Mouse (Mus musculus): ENCODE measurements at regions not wholly inside any gene's neighbourhood (a gene's known extent, or its start where the extent isn't known, plus 50 kb on each side); places are given as distances from the start of the nearest gene placed in this dataset.

DNA sequence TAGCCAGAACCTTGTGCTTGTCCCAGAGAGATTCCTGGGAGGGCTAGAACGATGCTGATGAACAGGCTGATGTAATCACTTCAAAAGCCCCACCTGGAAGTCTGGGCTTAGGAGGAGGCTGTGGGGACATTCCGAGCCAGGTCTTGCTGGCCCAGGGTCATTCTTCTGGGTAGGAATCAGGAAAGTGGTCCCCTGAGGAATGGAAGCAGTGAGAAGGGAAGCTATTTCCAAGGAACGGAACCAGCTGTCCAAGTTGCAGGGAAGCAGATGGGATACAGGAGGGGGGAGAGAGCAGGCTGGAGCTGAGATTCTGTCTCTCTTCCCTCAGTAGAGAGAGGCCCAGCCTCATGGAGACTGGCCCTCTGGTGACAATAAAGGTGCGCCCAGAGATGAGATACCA lies 243.9 kb downstream of the Tcf7l2 start:
- DNase-seq = no peak

GRCm38 (mm10) chr19:55991791-55992726 lies 250.4 kb downstream of the Tcf7l2 start:
- no peak for DNase-seq

DNA sequence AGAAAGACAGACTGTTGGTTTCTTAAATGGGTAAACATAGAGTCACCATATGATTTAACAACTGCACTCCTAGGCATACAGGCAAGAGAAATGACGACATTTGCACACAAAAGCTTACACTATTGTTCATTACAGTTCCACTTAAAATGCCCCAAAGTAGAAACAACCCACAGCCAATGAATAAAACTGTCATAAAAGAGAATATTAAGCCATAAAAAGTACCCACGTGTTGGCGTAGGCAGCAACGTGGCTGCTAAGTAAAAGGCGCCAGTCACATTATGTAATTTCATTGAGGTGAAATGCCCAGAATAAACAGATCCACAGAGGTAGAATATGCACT lies 251.1 kb downstream of the Tcf7l2 start:
- DNase-seq = no peak

DNA sequence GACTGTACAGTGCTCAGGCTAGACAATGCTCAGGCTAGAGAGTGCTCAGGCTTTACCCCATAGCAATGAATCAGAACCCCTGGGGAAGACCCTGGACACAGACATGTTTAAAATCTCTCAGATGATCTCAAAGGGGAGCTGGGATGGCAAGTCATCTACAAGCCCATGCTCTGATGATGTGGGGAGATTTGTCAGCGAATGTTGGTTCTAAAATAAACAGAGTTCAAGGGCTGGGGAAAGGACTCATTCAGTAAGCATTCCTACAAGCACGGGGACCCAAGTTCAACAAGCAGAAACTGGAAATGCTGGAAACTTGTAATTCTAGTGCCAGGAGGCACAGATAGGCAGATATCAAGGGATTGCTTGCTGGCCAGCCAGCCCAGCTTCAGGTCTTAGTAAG lies 254.1 kb downstream of the Tcf7l2 start:
- DNase-seq = no peak

DNA sequence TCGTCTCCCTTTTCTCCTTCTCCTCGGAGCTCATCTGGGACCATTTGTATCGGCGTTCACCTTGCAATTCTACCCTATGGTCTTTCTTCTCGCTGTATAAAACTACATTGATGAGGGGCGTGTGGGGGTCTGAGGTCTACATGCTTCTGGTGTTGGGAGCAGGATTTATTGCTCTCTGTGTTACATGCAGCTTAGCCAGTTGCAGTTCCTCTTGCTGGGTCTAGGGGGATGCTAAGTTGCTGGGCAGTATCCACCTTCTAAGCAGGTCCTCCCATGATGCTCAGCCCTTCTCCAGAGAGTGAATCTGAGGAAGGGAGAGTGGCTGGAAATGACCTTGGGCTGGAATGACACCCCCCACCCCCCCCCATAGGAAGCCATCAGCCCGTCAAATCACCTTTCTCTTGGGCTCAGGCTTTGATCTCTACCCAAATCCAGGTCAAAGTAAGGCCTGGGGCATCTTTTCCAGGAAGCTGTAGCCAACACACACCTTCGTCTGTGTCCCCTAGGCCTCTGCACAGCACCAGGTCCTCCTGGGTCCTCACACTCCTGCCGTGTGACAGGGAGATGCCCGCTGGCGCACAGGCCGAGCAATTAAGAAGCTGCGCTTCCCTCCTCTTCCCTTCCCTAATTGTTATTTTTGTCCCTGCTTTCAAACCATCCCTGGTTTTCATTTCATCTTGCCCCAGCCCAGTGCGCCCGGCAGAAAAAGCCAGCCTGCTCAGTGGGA lies 257.0 kb downstream of the Tcf7l2 start:
- DNase-seq = no peak

DNA sequence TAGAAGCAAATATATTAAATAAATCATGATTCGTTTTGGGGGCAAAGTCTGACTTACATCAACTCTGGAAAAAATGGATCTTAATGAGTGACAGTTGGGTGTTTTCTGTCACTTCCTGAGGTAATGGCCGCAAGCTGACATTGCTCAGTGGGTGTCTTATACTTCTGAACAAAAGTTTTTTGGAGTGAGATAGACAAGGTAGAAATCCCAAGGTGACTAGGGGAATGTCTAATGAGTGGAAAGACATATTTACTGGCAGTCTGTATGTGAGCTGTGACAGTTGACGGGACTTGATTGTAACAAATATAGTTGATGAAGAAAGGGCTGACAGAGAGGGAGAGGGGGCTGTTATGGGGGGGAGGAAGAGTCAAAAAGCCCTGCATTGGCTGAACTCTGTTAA lies 257.8 kb downstream of the Tcf7l2 start:
- no peak for DNase-seq

DNA sequence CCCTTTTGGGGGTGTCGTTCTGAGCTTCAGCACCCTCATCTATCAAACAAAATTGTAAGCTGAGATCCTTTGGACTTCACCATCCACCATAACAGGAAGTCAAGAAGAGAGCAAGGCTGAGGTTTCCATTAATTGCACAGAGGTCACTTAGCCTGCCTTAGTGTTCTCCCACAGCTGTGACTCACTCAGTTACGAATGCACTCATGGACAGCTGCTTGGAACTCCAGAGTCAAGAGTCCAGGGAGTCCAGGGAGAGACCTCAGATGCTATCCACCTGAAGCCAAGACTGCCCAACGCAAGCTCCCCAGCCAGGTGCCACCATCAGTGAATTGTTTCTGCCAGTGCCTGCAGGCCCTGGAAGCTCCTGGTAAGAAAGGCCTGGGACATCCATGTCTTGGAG lies 259.8 kb downstream of the Tcf7l2 start:
- no peak for DNase-seq

- DNase-seq = no peak
These were observed 264.3 kb downstream of the Tcf7l2 start for GRCm38 (mm10) chr19:56005886-56006285.

- DNase-seq = no peak
These were observed 265.8 kb downstream of the Tcf7l2 start for GRCm38 (mm10) chr19:56007433-56007832.

DNA sequence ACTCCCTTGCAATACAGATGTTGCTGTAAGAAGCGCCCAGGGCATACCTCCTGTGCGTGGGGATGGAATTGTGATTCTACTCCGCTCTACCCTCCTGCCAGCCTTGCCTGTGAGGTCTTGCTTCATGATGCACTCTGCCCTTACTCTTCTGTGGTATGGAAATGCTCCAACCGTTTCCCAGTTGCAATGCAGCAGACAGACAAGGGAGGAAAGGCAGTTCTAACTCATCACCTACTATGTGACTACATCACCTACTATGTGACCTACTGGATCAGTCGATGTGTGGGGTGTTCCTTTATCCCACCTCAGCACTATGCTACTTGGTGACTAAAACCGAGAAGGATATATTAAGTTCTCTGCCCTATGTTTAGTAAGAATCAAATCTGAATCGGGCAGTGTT lies 269.1 kb downstream of the Tcf7l2 start:
- no peak for DNase-seq

DNA sequence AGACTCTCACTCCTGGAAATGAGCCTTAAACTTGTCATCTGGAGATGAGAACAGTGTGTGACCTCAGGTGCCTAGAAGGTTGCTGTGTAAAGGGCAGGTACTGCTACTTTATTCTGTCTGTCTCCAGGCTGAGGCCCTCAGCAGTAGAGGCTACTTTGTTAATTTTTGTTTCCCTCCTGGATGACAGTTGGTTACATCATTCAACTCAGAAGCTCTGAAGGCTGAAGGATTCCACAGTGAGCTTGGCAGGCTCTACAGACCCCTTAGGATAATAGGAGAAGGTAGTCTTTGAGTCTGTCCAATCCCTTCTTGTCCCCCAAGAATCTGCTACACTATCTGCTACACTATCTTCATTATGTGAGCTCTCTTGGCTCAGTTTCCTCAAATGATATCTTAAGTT lies 269.7 kb downstream of the Tcf7l2 start:
- DNase-seq = no peak

- no peak for DNase-seq
These were observed 270.2 kb upstream of the Habp2 start for GRCm38 (mm10) chr19:56016548-56017346.

GRCm38 (mm10) chr19:56017524-56017923 lies 269.4 kb upstream of the Habp2 start:
- DNase-seq = no peak

DNA sequence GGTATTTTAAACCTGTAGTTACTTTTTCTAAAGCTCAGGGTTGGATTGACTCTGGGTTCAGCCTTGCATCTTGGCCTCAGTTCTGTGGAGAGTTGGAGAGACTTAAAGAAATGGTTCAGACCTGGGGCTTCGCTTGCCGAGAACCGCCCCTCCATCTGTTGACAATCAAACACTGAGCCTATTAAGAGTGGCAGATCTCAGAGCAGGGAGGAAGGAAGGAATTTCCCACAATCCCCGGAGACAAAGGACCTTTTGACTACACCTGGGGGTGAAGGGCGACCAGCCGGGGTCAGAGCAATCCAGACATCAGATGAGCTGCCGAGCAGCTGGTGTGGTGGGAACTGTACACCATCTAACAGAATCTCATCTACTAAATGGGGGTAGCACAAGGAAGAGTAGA lies 267.8 kb upstream of the Habp2 start:
- DNase-seq = no peak

DNA sequence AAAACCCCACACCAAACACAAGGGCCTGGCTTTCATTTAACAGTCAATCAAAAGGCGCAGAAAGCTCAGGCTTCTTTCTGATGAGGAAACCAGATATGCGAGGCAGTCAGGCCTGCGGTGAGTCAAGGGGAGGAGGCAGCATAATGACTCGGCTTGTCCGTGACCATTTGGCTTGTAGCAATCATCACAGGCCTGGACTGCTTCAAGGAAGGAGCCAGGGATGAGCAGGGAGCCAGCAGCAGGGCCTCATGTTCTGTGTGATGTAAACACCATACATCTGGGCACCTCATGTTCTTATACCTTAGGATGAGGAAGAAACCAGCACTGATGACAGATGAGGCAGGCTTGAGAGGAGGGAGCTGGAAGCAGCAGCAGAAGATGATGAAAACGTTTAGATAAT lies 264.6 kb upstream of the Habp2 start:
- no peak for DNase-seq

GRCm38 (mm10) chr19:56024599-56024998 lies 262.3 kb upstream of the Habp2 start:
- no peak for DNase-seq

DNA sequence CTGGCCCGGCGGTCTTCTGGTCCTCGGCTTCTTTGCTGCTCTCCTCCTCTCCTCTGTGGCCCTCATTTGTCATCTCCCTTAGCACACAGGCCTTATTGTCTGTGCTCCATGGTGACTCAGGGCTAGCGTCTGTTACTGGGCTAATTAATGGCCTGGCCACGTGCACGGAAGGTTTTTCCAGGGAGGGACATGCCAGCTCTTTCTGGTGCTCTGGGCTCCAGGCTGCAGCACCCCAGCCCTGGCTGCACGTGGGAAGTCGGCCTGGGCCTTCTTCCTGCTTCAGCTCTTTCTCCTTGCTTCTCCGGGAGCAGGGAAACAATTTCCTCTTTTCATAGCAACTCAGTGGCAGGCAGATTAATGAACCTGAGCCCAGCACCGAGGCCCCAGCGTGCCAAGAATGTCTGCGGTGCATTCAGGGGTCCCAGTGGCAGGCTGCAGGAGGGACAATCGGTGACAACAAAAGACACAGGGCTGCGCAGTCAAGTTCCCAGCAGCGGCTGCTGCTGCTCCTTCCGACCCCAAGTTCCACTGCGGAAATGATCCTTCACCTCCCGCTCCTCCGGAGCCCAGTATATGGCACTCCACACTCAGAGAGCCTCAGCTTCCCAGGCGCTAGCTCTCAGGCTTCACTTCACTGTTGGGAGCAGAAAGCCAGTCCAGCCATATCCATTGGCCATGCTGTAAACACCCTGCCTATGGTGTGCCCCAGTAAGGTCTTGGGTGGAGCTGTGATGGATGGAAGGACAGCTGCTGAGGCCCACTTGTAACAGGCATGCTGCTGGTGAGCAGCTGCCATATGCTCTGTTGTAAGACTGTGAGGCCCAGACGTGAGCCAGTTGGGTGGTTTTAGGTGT lies 257.3 kb upstream of the Habp2 start:
- DNase-seq = no peak

GRCm38 (mm10) chr19:56030401-56030925 lies 256.5 kb upstream of the Habp2 start:
- DNase-seq = no peak

GRCm38 (mm10) chr19:56034552-56034951 lies 252.4 kb upstream of the Habp2 start:
- no peak for DNase-seq

DNA sequence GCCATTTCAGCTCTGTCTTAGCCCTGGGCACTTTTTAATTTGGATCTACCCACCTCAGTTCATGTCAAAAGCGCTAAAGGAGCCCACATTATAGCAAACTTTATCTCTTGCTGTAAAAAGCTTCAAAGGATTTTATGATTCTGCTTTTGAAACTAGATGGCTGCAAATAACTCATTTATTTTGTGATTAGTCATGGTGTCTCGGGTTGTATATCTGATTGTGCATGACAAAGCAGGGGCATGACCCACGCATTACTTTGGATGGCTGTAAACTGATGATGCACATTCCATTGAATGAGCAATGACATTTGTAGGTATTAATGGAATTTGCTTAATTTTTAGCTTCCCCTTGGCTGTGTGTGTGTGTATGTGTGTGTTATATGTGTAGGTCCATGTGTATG lies 249.4 kb upstream of the Habp2 start:
- DNase-seq = no peak

DNA sequence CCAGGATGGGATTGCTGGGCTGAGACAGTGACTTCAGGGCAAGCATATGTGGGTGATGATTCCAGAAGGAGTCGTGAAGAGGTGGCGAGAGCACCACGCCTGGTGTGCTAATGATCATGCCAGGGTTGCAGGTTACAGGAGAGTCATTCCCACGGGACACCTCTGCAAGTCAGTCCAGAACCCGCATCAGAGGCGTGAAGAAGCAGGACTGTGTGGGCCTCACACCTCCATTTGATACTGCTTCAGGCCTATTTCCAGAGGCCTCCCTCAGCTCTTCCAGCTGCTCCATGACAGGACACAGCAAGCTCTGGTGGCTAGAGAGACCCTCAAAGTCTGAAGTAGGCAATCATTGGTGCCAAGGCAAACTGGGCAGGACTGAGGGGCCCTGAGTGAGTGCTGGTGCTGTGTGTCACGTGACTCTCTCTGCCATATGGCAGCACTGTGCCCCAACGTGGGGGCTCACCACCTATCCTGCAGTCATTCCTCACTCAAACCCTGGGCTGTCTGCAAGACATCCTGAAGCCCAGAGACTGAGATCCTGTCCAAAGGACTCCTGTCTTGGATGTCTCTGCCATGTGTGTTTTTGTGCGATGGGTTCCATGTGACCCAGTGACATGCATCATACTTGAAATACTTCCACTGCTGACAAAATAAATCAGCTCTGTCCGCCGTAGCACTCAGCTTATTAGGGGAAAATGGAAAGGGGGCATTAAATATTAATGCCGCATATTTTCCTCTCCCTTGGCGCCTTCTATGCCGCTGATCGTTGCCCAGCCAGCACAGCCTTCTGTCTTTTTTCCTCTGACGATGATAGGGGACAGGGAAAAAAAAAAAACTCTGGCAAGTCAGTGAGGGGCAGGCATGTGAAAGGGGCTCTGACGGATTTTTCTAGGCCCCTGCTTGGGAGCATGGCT lies 247.6 kb upstream of the Habp2 start:
- no peak for DNase-seq

Measured in thymus, postnatal 25 days (tissue).